Mouse (Mus musculus) megakaryocyte, embryonic 14.5 days (primary cell): ENCODE results near the gene Flt3l.

Experiments used
- FLI1 ChIP-seq: IDR thresholded peaks from 2 replicates; pipeline ENCODE4 v1.6.1; 2012; ENCODE audit warnings: low read length, inconsistent platforms, mixed read lengths
- GATA1 ChIP-seq: IDR thresholded peaks from 3 replicates; pipeline ENCODE4 v1.6.1; 2012; ENCODE audit warnings: mixed read lengths, low read length, inconsistent platforms, borderline replicate concordance

DNA sequence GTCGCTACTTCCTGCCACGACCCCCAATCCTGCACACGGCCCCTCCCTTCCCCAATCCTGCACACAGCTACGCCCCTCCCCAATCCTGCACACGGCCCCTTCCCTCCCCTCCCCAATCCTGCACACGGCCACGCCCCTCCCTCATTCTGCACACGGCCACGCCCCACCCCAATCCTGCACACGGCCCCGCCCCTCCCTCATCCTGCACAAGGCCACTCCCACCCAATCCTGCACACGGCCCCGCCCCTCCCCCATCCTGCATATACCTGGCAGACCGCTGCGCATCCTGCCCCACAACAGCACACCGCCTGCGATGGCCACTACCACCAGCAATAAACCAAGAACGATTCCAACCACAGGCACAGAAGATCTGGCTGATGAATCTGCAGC, 42.7 kb downstream of the Flt3l start:
- TF ChIP-seq GATA1 (no peak), FLI1 (no peak)
